Mouse (Mus musculus): Measurements from ENCODE around the gene Dnmt3a.

The Dnmt3a gene

GRCm38 (mm10) chr12:3884892-3885493, 79.2 kb downstream of the Dnmt3a start:
- DNase-seq (ENCODE audit: low spot score), result no peak

GRCm38 (mm10) chr12:3886601-3887000, 80.8 kb downstream of the Dnmt3a start:
- no peak for DNase-seq (ENCODE audit: low spot score)

GRCm38 (mm10) chr12:3887515-3888325, 81.9 kb downstream of the Dnmt3a start:
- DNase-seq (ENCODE audit: low spot score), result no peak

- DNase-seq (ENCODE audit: low spot score), result no peak
These were observed 84.2 kb downstream of the Dnmt3a start for GRCm38 (mm10) chr12:3889875-3890635.

DNA sequence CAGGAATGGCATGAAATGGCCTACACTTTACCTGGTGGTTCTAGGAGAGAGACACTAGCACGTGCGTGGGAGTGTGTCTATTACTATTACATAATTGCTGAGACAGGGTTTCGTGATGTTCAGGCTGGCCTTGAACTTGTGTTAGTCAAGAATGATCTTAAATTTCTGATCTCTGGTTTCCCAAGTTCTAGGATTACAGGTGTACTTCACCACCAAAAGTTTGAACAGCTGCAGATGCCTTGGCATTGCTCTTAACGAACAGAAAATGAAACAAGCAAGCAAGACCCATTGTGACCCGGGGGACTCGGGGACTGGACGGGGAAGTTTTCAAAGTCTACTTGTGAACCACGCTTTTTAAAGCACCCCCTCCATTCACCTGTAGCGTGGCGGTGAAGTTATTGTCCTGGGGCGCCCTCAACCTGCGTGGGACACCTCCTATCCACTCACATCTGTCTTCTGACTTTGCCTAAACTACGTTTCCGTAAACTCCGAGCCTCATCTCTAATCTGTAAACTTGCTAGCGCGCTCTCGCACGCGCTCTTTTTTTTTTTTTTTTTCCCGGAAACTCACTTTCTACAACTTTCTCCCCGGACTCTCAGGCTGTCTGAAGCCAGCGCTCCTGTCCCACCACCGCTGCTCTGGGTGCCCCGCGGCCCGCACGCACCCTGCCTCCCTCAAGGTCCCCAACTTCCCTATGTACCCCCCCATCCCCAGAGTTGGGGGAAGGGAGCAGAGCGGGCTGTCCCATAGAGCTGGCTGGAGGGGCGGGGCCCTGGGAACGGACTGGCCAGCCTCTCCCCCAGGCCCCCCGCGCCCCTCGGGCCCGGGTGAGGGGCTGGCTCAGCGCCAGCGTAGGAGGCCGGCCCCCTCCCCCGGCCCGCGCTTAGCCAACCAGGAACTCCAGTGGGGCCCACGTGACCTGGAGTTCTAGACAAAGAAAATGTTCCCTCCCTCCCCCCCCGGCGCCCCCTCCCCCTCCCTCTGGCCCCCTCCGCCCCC, 85.2 kb downstream of the Dnmt3a start:
- DNase-seq (ENCODE audit: low spot score), result peak; percentile 72

GRCm38 (mm10) chr12:3891779-3892239, 86.0 kb downstream of the Dnmt3a start:
- DNase-seq (ENCODE audit: low spot score), result no peak

DNA sequence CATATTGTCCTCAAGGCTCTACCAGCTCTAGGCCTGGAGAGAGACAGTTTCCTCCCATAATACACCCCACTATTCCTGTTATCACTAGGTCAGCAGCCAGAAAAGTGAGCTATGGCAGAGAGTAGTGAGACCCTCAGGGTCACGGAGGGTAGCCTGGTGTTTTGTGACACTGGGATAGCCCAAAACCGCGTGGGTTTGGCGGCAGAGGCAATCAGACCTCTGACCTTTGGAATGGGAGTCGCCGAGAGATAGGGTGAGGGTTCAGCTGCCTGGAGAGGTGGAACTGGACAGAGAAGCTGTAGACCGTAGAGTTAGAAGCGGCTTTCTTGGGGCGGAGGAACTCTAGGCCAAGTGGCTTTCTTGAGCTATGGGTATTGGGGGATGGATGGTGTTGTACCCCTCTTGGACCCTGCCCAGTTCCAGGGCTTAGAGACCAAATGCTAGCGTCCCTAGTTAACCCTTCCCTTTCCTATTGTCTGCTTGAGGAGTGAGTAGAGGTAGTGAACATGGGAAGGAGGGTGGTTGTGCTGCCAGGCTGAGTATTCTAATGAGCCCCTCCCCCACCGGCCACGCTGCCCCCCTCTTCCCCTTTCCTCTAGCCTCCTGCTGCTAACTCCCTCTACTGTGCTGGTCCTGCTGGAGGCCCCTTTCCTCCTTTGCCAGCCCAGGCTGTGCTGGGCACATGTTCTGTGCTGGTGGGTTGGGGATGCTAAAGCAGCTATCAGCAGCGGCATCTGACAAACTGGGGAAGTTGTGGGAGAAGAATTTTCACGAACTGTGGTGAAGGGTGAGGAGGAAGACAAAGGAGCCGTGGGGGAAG, 86.6 kb downstream of the Dnmt3a start:
- no peak for DNase-seq (ENCODE audit: low spot score)

DNA sequence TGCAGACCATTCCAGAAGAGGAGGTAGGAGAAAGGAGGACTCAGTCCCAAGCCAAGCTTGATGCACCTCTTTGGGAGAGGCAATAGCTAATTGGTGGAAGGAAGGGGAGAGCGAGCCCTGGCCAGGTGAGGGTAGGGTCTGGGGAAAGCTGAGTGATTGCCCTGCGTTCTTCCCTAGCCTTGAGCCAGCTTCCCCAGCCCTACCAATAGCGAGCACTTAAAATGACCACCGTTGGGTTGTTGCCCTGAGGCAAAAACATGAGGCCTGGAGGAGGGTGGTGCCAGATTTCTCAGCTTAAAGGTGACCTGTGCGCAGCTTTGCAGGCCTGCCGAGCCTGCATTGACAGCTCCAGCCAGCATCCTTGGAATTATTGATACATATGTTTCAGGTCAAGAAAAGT, 87.5 kb downstream of the Dnmt3a start:
- no peak for DNase-seq (ENCODE audit: low spot score)

- no peak for DNase-seq (ENCODE audit: low spot score)
These were observed 88.7 kb downstream of the Dnmt3a start for GRCm38 (mm10) chr12:3894525-3894924.

- no peak for DNase-seq (ENCODE audit: low spot score)
These were observed 91.3 kb downstream of the Dnmt3a start for GRCm38 (mm10) chr12:3897057-3897545.

DNA sequence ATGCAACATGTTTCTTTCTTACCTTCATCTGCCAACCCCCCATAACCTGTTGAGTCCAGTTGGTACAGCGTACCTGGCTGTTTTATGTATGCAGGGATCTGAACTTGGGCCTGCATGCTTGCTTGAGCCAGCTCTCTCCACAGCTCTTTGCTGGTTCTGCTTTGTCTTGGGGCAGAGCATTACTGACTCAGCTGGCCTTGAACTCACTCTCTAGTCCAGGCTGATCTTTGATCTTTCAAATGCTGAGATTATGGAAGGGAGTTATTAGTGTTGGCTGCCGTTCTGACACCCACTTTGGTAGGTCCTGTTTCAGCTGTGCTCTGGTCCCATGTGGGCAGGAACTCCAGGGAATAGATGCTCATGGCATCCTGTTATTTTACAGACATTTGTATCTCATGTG, 93.0 kb downstream of the Dnmt3a start:
- DNase-seq (ENCODE audit: low spot score), result no peak

DNA sequence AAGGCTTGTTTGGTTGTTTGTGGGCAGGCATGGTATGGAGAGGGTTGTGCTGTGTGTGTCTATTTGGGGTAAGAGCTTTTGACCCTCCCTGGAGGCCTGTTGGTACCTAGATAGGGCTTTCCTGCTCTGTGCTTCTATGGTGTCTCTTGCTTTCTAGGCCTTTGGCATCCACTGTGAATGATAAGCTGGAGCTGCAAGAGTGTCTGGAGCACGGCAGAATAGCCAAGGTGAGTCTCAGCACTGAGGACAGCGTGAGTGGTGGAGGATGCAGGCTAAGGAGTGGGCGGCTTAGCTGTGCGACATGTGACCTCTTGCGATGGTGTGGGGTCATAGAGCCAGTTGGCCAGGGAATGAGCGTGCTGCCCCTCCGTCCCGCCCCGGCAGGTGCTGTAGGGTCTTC, 99.6 kb downstream of the Dnmt3a start:
- DNase-seq (ENCODE audit: low spot score), result no peak

- DNase-seq (ENCODE audit: low spot score), result no peak
These were observed 100.5 kb downstream of the Dnmt3a start for GRCm38 (mm10) chr12:3906308-3906707.

- no peak for DNase-seq (ENCODE audit: low spot score)
These were observed 101.2 kb downstream of the Dnmt3a start for GRCm38 (mm10) chr12:3907008-3907407.

DNA sequence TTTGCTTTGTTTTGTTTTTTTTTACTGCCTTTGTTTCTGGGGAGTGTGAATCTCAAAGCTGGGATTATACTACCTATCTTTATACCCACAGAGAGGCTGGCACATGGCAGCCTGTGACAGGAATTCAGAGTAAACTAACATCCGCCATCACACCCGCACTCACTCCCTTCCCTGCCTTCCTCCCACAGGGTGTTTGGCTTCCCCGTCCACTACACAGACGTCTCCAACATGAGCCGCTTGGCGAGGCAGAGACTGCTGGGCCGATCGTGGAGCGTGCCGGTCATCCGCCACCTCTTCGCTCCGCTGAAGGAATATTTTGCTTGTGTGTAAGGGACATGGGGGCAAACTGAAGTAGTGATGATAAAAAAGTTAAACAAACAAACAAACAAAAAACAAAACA, 101.6 kb downstream of the Dnmt3a start:
- no peak for DNase-seq (ENCODE audit: low spot score)

GRCm38 (mm10) chr12:3910466-3911093, 104.8 kb downstream of the Dnmt3a start:
- DNase-seq (ENCODE audit: low spot score), result no peak

DNA sequence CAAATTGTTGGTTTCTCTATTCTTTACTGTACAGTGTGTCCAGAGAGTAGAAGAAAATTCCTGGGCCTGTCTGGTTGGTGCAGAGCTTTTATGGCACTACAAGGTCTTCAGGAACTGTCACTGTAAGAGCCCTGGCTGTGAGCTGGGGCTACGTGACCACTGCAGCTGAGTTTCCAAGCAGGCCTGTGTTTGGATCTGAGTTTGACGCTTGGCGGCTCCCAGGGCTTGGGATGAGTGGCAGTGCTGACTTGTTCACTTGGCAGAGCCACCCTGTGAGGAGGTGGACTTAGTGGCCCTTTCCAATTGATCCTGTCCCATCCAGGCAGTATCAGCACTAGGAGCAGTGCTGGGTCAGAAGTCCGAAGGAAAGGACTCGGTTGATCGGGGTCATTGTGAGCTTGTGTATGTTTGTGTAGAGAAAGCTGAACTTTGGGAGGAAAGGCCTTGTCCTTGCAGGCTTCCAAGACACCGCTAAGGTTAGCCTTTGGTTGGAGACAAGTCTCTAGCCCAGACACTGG, 106.1 kb downstream of the Dnmt3a start:
- DNase-seq (ENCODE audit: low spot score), result no peak

GRCm38 (mm10) chr12:3915852-3916251, 110.0 kb downstream of the Dnmt3a start:
- no peak for DNase-seq (ENCODE audit: low spot score)

GRCm38 (mm10) chr12:3917668-3918341, 112.0 kb downstream of the Dnmt3a start:
- no peak for DNase-seq (ENCODE audit: low spot score)
